Mouse (Mus musculus): ENCODE results near the gene Tmbim6. TPM values are rescaled to one million over a fixed set of nuclear protein-coding genes. Genes with fewer than 3 reads are reported as not detected.

The Tmbim6 gene
- polyA plus RNA-seq, 1 experiment: 1,662 TPM

GRCm38 (mm10) chr15:99355660-99356059 is 37.0 kb upstream of the Tmbim6 start:
- no peaks in the 10 kb centered on the region for H3K36me3 ChIP-seq (ENCODE audit: control insufficient read depth, insufficient read depth, low read length)
- 78% methylated on average over 6 of the region's 6 CpGs for WGBS
- H3K27ac ChIP-seq (ENCODE audit: insufficient read depth, low read depth, low read length): no peak overlapping the region

GRCm38 (mm10) chr15:99356462-99356861 is 36.2 kb upstream of the Tmbim6 start:
- 59% methylated on average over 6 of the region's 6 CpGs for WGBS
- Histone ChIP-seq H3K4me1 (ENCODE audit: control insufficient read depth, insufficient read depth, insufficient read length, low read length) (no peaks in the 10 kb centered on the region), H3K4me3 (ENCODE audit: low read depth, low read length) (no peak overlapping the region), H3K36me3 (ENCODE audit: control insufficient read depth, insufficient read depth, low read length) (no peaks in the 10 kb centered on the region), H3K27me3 (ENCODE audit: control insufficient read depth, insufficient read depth, low read length) (no peaks in the 10 kb centered on the region), H3K27ac (ENCODE audit: insufficient read depth, low read depth, low read length) (no peak overlapping the region)
- TF ChIP-seq CTCF (IDR thresholded peaks at IDR 0.05; ENCODE audit: extremely low read depth, insufficient read length, insufficient replicate concordance, low read depth, low read length) (no peak), POLR2A (IDR thresholded peaks at IDR 0.05; ENCODE audit: low read depth, low read length) (no peak)

More at GRCm38 (mm10) chr15:99355660-99356059, 37.0 kb upstream of the Tmbim6 start:
- H3K4me3 ChIP-seq (ENCODE audit: low read depth, low read length): no peak overlapping the region
- H3K4me1 ChIP-seq (ENCODE audit: control insufficient read depth, insufficient read depth, insufficient read length, low read length): no peaks in the 10 kb centered on the region
- no peaks in the 10 kb centered on the region for H3K27me3 ChIP-seq (ENCODE audit: control insufficient read depth, insufficient read depth, low read length)
- no peak for TF ChIP-seq CTCF (IDR thresholded peaks at IDR 0.05; ENCODE audit: extremely low read depth, insufficient read length, insufficient replicate concordance, low read depth, low read length)
- TF ChIP-seq POLR2A (IDR thresholded peaks at IDR 0.05; ENCODE audit: low read depth, low read length): no peak

DNA sequence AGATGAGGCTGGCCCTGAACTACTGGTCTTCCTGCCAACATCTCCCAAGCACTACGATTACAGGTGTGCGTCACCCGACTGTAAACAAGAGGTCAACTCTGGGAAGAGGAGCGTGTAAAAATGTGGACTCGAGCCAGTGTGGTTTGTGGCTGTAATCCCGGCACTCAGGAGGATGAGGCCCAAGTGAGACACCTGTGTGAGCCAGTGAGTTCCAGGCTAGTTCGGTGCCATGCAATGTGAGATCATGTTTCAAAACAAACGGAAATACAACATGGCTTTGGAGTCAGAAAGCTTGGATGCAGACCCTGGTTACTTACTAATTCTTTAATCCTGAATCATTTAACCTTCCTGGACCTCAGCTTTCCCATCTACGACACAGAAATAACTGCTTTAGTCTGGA is 33.7 kb upstream of the Tmbim6 start:
- WGBS: 50% methylated on average over 9 of the region's 9 CpGs
- Histone ChIP-seq H3K27ac (ENCODE audit: insufficient read depth, low read depth, low read length) (no peak overlapping the region), H3K27me3 (ENCODE audit: control insufficient read depth, insufficient read depth, low read length) (no peaks in the 10 kb centered on the region), H3K36me3 (ENCODE audit: control insufficient read depth, insufficient read depth, low read length) (no peaks in the 10 kb centered on the region), H3K4me3 (ENCODE audit: low read depth, low read length) (no peak overlapping the region), H3K4me1 (ENCODE audit: control insufficient read depth, insufficient read depth, insufficient read length, low read length) (no peaks in the 10 kb centered on the region)
- no peak for TF ChIP-seq CTCF (IDR thresholded peaks at IDR 0.05; ENCODE audit: extremely low read depth, insufficient read length, insufficient replicate concordance, low read depth, low read length)
- TF ChIP-seq POLR2A (IDR thresholded peaks at IDR 0.05; ENCODE audit: low read depth, low read length): no peak

- Histone ChIP-seq H3K36me3 (ENCODE audit: control insufficient read depth, insufficient read depth, low read length) (no peaks in the 10 kb centered on the region), H3K27ac (ENCODE audit: insufficient read depth, low read depth, low read length) (0 out of 2 replicates have a peak overlapping the region, but pooled peaks have one; percentile 11), H3K27me3 (ENCODE audit: control insufficient read depth, insufficient read depth, low read length) (peaks cover 4% of the 10 kb centered on the region; the same call in 1 of the 2 replicates), H3K4me3 (ENCODE audit: low read depth, low read length) (no peak overlapping the region), H3K4me1 (ENCODE audit: control insufficient read depth, insufficient read depth, insufficient read length, low read length) (no peaks in the 10 kb centered on the region; the same call in 1 of the 2 replicates)
- TF ChIP-seq CTCF (IDR thresholded peaks at IDR 0.05; ENCODE audit: extremely low read depth, insufficient read length, insufficient replicate concordance, low read depth, low read length): no peak
- no peak for TF ChIP-seq POLR2A (IDR thresholded peaks at IDR 0.05; ENCODE audit: low read depth, low read length)
- 65% methylated on average over 7 of the region's 7 CpGs for WGBS
Measured at GRCm38 (mm10) chr15:99364022-99364530, 28.6 kb upstream of the Tmbim6 start.

DNA sequence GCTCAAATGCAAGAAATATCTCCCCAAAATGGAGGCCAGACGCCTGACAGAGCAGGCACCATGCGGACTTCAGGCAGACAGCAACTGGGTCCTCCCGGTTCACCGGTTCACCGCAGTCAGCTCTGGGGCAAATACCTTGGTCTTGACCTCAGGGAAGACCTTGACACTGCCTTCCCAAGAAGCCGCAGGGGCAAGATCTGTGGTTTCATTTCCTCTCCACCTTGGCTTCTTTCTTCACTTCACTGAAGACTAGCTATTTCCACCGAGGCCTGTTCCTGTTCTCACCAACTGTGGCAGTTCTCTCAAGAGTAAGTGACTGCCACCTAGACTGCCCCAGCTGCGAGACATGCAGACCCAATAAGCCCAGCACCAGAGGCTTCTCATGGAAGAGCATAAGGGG is 27.8 kb upstream of the Tmbim6 start:
- H3K4me3 ChIP-seq (ENCODE audit: low read depth, low read length): no peak overlapping the region
- TF ChIP-seq CTCF (IDR thresholded peaks at IDR 0.05; ENCODE audit: extremely low read depth, insufficient read length, insufficient replicate concordance, low read depth, low read length) (no peak), POLR2A (IDR thresholded peaks at IDR 0.05; ENCODE audit: low read depth, low read length) (no peak)
- no peak overlapping the region for H3K27ac ChIP-seq (ENCODE audit: insufficient read depth, low read depth, low read length)
- H3K36me3 ChIP-seq (ENCODE audit: control insufficient read depth, insufficient read depth, low read length): no peaks in the 10 kb centered on the region
- WGBS: 64% methylated on average over 8 of the region's 8 CpGs
- H3K4me1 ChIP-seq (ENCODE audit: control insufficient read depth, insufficient read depth, insufficient read length, low read length): no peaks in the 10 kb centered on the region; the same call in 1 of the 2 replicates
- H3K27me3 ChIP-seq (ENCODE audit: control insufficient read depth, insufficient read depth, low read length): peaks cover 11% of the 10 kb centered on the region; the same call in 1 of the 2 replicates

DNA sequence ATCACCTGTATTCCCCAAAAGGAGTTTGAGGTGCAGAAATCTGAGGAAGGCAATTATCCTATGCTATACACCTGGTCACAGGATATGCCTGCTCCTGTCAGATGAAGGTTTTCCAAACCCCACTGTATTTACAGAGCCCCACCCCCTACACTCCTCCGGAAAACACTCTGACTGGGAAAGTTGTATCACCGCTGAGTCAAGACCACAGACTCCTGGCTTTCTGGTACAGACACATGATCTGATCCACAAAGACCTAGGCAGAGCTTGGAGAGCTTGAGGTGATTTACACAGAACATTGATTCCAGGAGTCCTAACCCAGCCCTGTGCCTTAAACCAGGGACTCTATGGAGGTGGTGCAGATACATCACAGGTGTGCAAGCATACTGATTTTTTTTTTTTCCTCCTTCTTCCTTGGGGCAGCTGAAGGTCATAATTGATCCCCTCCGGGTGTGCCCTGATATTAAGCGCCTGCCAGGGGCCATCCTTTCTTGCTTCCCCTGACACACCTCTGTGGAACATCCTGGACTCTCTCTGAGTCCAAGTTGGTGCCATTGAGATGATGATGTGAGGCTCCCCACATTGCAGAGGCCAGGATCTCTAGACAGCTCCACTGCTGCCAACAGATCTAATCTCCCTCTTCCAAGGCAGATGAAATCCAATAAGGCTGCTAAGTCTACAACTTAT is 24.0 kb upstream of the Tmbim6 start:
- TF ChIP-seq CTCF (IDR thresholded peaks at IDR 0.05; ENCODE audit: extremely low read depth, insufficient read length, insufficient replicate concordance, low read depth, low read length): no peak
- no peak for TF ChIP-seq POLR2A (IDR thresholded peaks at IDR 0.05; ENCODE audit: low read depth, low read length)
- Histone ChIP-seq H3K36me3 (ENCODE audit: control insufficient read depth, insufficient read depth, low read length) (no peaks in the 10 kb centered on the region), H3K4me1 (ENCODE audit: control insufficient read depth, insufficient read depth, insufficient read length, low read length) (peaks cover 2% of the 10 kb centered on the region), H3K4me3 (ENCODE audit: low read depth, low read length) (no peak overlapping the region), H3K27me3 (ENCODE audit: control insufficient read depth, insufficient read depth, low read length) (peaks cover 14% of the 10 kb centered on the region; the same call in 1 of the 2 replicates), H3K27ac (ENCODE audit: insufficient read depth, low read depth, low read length) (no peak overlapping the region)
- 23% methylated on average over 4 of the region's 4 CpGs for WGBS

GRCm38 (mm10) chr15:99369391-99370171 is 23.1 kb upstream of the Tmbim6 start:
- WGBS: 3% methylated on average over 39 of the region's 39 CpGs
- H3K27ac ChIP-seq (ENCODE audit: insufficient read depth, low read depth, low read length): no peak overlapping the region

More at GRCm38 (mm10) chr15:99369391-99370171, 23.1 kb upstream of the Tmbim6 start:
- Histone ChIP-seq H3K4me3 (ENCODE audit: low read depth, low read length) (peak overlapping the region; percentile 69), H3K4me1 (ENCODE audit: control insufficient read depth, insufficient read depth, insufficient read length, low read length) (peaks cover 2% of the 10 kb centered on the region; the same call in 1 of the 2 replicates), H3K27me3 (ENCODE audit: control insufficient read depth, insufficient read depth, low read length) (peaks cover 14% of the 10 kb centered on the region; the same call in 1 of the 2 replicates), H3K36me3 (ENCODE audit: control insufficient read depth, insufficient read depth, low read length) (no peaks in the 10 kb centered on the region)
- TF ChIP-seq CTCF (IDR thresholded peaks at IDR 0.05; ENCODE audit: extremely low read depth, insufficient read length, insufficient replicate concordance, low read depth, low read length): no peak
- no peak for TF ChIP-seq POLR2A (IDR thresholded peaks at IDR 0.05; ENCODE audit: low read depth, low read length)

Data from small intestine, adult 2 months (tissue).